Mouse (Mus musculus): ENCODE data around the gene Ky. TPM values are rescaled to one million over a fixed set of nuclear protein-coding genes. Genes with fewer than 3 reads are reported as not detected.

Gene Ky
- polyA plus RNA-seq, 1 experiment, result 0.16 TPM

DNA sequence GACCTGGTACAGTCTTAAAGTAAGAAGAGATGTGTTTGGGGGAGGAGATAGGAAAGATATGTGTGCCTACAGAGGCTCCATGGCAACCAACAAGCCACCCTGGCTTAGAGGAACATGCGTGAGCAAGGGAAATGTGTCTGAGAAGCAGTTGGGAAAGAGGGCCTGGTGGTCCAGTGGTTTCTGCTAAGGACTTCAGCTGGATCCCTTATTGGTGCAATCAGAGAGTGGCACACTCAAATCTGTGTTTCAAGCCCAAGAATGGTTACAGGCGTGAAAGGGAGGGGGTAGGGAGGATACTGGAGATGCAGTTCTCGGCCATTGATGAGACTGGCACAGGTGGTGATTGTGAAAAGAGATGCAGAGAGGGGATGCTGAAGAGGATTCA is 27.1 kb upstream of the Ky start:
- no peak overlapping the region for H3K27ac ChIP-seq (ENCODE audit: insufficient read depth, low read length)
- H3K4me1 ChIP-seq (ENCODE audit: control insufficient read depth, insufficient read depth, insufficient read length), result no peaks in the 10 kb centered on the region
- H3K4me3 ChIP-seq (ENCODE audit: extremely low read depth, insufficient read depth, insufficient read length), result no peak overlapping the region
- no peak for TF ChIP-seq CTCF (IDR thresholded peaks at IDR 0.05; ENCODE audit: extremely low read depth, insufficient read depth, insufficient read length, insufficient replicate concordance)
- TF ChIP-seq POLR2A (IDR thresholded peaks at IDR 0.05; ENCODE audit: low read depth, low read length), result no peak
- WGBS, result 86% methylated on average over 3 of the region's 3 CpGs
- H3K36me3 ChIP-seq (ENCODE audit: control insufficient read depth, insufficient read depth, low read length), result no peaks in the 10 kb centered on the region
- DNase-seq (ENCODE audit: low read depth in 1 of 2, low spot score in 2 of 2), result no peak
- no peaks in the 10 kb centered on the region for H3K27me3 ChIP-seq (ENCODE audit: control insufficient read depth, insufficient read depth, low read length)

DNA sequence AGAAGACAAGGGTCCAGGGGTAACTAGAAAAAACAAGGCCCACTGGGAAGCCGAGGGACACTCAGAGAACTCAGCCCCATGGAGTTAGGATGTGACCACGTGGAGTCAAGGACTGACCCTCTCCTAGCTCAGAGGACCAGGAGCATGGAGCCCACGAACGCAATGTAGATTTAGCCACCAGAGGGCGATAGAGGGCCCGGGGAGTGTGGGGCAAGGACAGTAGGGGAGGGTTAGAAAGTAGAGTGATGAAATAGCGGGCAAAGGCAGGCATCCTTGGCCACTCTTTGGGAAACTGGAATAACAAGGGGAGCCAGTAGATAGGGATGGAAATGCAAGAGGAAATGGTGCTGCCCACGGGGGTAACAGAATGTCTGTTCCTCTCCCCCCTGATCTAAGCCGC is 26.5 kb upstream of the Ky start:
- TF ChIP-seq POLR2A (IDR thresholded peaks at IDR 0.05; ENCODE audit: low read depth, low read length), result no peak
- TF ChIP-seq CTCF (IDR thresholded peaks at IDR 0.05; ENCODE audit: extremely low read depth, insufficient read depth, insufficient read length, insufficient replicate concordance), result peak; percentile 53; the same call in 1 of the 2 replicates
- H3K27ac ChIP-seq (ENCODE audit: insufficient read depth, low read length), result no peak overlapping the region
- no peaks in the 10 kb centered on the region for H3K27me3 ChIP-seq (ENCODE audit: control insufficient read depth, insufficient read depth, low read length)
- H3K36me3 ChIP-seq (ENCODE audit: control insufficient read depth, insufficient read depth, low read length), result no peaks in the 10 kb centered on the region
- 42% methylated on average over 9 of the region's 9 CpGs for WGBS
- DNase-seq (ENCODE audit: low read depth in 1 of 2, low spot score in 2 of 2), result peak in 1 of 2 experiments; percentile 49
- no peak overlapping the region for H3K4me3 ChIP-seq (ENCODE audit: extremely low read depth, insufficient read depth, insufficient read length)
- no peaks in the 10 kb centered on the region for H3K4me1 ChIP-seq (ENCODE audit: control insufficient read depth, insufficient read depth, insufficient read length)

DNA sequence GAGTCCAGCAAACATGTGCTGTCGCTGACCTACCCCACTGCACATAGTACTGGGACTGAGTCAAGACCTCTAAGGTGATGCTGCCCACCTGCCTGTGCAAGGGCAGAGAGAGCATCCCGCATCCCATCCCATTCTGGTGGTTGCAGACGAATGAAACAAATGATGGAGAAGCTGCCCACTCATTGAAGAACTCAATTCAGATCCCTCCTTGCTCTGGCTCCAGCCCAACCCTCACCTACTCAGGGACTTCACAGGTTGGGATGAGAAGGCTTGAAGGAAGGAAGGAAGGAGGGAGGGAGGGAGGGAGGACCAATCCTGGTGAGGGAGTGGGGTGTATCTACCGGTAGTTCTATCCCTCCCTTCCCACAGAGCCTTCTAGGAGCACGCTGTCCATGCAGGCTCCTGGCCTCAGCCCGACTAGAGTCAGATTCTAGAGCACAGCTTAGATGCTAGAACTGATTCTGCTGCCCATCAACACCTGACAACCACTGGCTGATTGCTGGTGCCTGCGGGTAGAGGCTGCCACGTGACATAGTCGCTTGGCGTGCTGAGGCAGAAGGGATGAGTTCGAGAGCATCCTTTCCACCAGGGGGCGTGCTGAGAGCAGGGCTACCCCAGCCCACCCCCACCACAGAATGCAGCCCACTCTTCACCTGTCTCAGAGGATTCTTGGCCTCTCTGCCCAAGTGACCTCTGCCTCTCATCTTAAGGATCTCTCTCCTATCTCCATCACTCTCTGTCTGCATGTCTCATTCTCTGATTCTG is 13.3 kb upstream of the Ky start:
- no peak for TF ChIP-seq CTCF (IDR thresholded peaks at IDR 0.05; ENCODE audit: extremely low read depth, insufficient read depth, insufficient read length, insufficient replicate concordance)
- TF ChIP-seq POLR2A (IDR thresholded peaks at IDR 0.05; ENCODE audit: low read depth, low read length), result no peak
- peak in 1 of 2 experiments; percentile 8 for DNase-seq (ENCODE audit: low read depth in 1 of 2, low spot score in 2 of 2)
- H3K4me3 ChIP-seq (ENCODE audit: extremely low read depth, insufficient read depth, insufficient read length), result no peak overlapping the region
- H3K27me3 ChIP-seq (ENCODE audit: control insufficient read depth, insufficient read depth, low read length), result no peaks in the 10 kb centered on the region
- 40% methylated on average over 12 of the region's 12 CpGs for WGBS
- no peaks in the 10 kb centered on the region for H3K4me1 ChIP-seq (ENCODE audit: control insufficient read depth, insufficient read depth, insufficient read length)
- no peak overlapping the region for H3K27ac ChIP-seq (ENCODE audit: insufficient read depth, low read length)
- H3K36me3 ChIP-seq (ENCODE audit: control insufficient read depth, insufficient read depth, low read length), result no peaks in the 10 kb centered on the region

DNA sequence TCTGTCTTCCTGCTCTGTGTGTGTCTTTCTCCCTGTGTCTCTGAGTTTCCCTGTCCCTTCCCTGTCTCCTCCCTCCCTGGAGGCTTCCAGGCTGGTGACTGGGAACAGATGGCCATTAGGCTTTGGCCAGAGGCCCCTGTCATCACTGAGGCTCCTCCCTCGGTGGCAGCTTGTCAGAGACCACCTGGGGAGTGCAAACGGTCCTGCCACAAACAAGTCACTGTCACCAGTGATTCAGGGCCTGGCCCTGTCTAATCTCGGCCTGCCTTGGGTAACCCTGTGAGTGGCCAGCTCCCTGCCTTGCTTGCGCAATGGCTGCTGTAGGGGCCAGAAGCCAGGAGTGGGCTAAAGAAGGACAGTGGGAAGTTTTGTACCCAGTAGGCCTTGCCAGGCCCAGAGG is 12.5 kb upstream of the Ky start:
- DNase-seq (ENCODE audit: low read depth in 1 of 2, low spot score in 2 of 2), result no peak
- H3K4me3 ChIP-seq (ENCODE audit: extremely low read depth, insufficient read depth, insufficient read length), result no peak overlapping the region
- no peaks in the 10 kb centered on the region for H3K36me3 ChIP-seq (ENCODE audit: control insufficient read depth, insufficient read depth, low read length)
- no peaks in the 10 kb centered on the region for H3K4me1 ChIP-seq (ENCODE audit: control insufficient read depth, insufficient read depth, insufficient read length)
- no peak for TF ChIP-seq POLR2A (IDR thresholded peaks at IDR 0.05; ENCODE audit: low read depth, low read length)
- TF ChIP-seq CTCF (IDR thresholded peaks at IDR 0.05; ENCODE audit: extremely low read depth, insufficient read depth, insufficient read length, insufficient replicate concordance), result no peak
- 51% methylated on average over 4 of the region's 4 CpGs for WGBS
- no peak overlapping the region for H3K27ac ChIP-seq (ENCODE audit: insufficient read depth, low read length)
- H3K27me3 ChIP-seq (ENCODE audit: control insufficient read depth, insufficient read depth, low read length), result no peaks in the 10 kb centered on the region

DNA sequence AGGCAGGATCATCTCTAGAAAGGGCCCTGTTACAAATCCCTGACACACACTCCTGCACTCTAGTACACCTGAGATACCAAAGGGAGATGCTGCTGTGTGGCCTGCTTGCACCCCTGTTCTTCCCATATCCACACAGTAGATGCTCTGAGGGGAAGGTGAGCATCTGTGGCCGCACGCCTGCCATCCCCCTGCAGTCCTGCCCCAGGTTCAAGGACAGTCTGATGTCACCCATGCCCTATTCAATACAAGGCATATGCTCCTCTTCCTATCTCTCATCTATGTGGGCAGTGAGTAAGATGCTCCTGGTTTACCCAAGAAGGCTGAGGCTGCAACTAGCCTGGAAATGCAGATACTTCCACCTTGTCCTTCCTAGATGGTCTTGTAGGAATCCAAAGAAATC is 11.6 kb upstream of the Ky start:
- no peaks in the 10 kb centered on the region for H3K4me1 ChIP-seq (ENCODE audit: control insufficient read depth, insufficient read depth, insufficient read length)
- H3K27ac ChIP-seq (ENCODE audit: insufficient read depth, low read length), result no peak overlapping the region
- 95% methylated on average over 2 of the region's 2 CpGs for WGBS
- H3K4me3 ChIP-seq (ENCODE audit: extremely low read depth, insufficient read depth, insufficient read length), result no peak overlapping the region
- H3K27me3 ChIP-seq (ENCODE audit: control insufficient read depth, insufficient read depth, low read length), result no peaks in the 10 kb centered on the region
- no peaks in the 10 kb centered on the region for H3K36me3 ChIP-seq (ENCODE audit: control insufficient read depth, insufficient read depth, low read length)
- no peak for TF ChIP-seq POLR2A (IDR thresholded peaks at IDR 0.05; ENCODE audit: low read depth, low read length)
- no peak for TF ChIP-seq CTCF (IDR thresholded peaks at IDR 0.05; ENCODE audit: extremely low read depth, insufficient read depth, insufficient read length, insufficient replicate concordance)
- DNase-seq (ENCODE audit: low read depth in 1 of 2, low spot score in 2 of 2), result no peak

DNA sequence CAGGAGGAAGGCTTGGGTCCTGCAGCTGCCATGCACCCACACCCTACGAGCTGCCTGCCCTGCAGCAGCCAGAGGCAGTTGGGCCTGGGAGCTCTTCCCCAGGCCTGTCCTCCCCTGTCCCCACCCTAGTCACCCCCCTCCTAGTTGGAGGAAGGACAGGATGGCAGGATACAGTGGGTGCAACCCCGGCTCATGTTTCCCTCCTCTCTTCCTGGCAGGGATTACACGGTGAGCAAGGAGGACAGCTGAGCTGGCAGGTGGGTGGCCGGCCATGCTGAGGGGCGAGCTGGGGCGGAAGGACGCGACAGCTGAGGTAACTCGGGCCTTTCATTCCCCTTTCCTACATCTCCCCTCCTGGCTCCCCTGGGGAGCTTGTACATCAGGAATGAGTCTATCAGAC is 11.1 kb upstream of the Ky start:
- WGBS, result 82% methylated on average over 9 of the region's 9 CpGs

DNA sequence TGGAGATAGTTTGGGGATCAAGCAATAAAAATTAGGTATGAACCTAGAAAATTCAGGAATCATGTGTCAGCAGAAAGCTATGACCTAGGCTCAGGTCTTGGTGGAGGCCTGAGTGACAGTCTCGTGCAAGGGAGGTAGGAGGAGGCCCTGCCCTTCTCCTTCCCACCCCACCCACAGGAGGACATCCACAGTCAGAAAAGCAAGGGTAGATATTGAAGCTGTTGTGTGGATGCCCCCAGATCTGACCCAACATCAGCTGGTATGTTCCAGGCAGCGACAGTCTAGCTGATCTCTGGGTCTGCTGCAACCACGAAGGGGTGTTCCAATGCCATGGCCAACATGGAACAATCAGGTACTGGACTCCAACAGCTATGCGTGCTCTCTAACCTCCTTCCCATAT is 10.3 kb upstream of the Ky start:
- 79% methylated on average over 4 of the region's 4 CpGs for WGBS
- Histone ChIP-seq H3K4me1 (ENCODE audit: control insufficient read depth, insufficient read depth, insufficient read length) (no peaks in the 10 kb centered on the region), H3K36me3 (ENCODE audit: control insufficient read depth, insufficient read depth, low read length) (no peaks in the 10 kb centered on the region), H3K4me3 (ENCODE audit: extremely low read depth, insufficient read depth, insufficient read length) (no peak overlapping the region), H3K27ac (ENCODE audit: insufficient read depth, low read length) (no peak overlapping the region), H3K27me3 (ENCODE audit: control insufficient read depth, insufficient read depth, low read length) (no peaks in the 10 kb centered on the region)
- DNase-seq (ENCODE audit: low read depth in 1 of 2, low spot score in 2 of 2), result no peak
- TF ChIP-seq CTCF (IDR thresholded peaks at IDR 0.05; ENCODE audit: extremely low read depth, insufficient read depth, insufficient read length, insufficient replicate concordance) (no peak), POLR2A (IDR thresholded peaks at IDR 0.05; ENCODE audit: low read depth, low read length) (no peak)

More for the DNA sequence above, 11.1 kb upstream of the Ky start:
- no peaks in the 10 kb centered on the region for H3K4me1 ChIP-seq (ENCODE audit: control insufficient read depth, insufficient read depth, insufficient read length)
- H3K4me3 ChIP-seq (ENCODE audit: extremely low read depth, insufficient read depth, insufficient read length), result no peak overlapping the region
- H3K27ac ChIP-seq (ENCODE audit: insufficient read depth, low read length), result no peak overlapping the region
- TF ChIP-seq CTCF (IDR thresholded peaks at IDR 0.05; ENCODE audit: extremely low read depth, insufficient read depth, insufficient read length, insufficient replicate concordance), result no peak
- no peak for TF ChIP-seq POLR2A (IDR thresholded peaks at IDR 0.05; ENCODE audit: low read depth, low read length)
- H3K27me3 ChIP-seq (ENCODE audit: control insufficient read depth, insufficient read depth, low read length), result no peaks in the 10 kb centered on the region
- no peaks in the 10 kb centered on the region for H3K36me3 ChIP-seq (ENCODE audit: control insufficient read depth, insufficient read depth, low read length)
- no peak for DNase-seq (ENCODE audit: low read depth in 1 of 2, low spot score in 2 of 2)

Measured in spleen, adult 2 months (tissue).